Mouse (Mus musculus): Measurements from ENCODE around the gene Tuba1b. TPM values are rescaled to one million over a fixed set of nuclear protein-coding genes. Genes with fewer than 3 reads are reported as not detected.
"Not testable (repeated sequence)": the region's sequence is repeated elsewhere in the genome, so short reads cannot be mapped to it uniquely, and the experiment has no call there.

Gene Tuba1b
- polyA plus RNA-seq, 1 experiment from 2014 or later, result 2,588 TPM

- Histone ChIP-seq H3K4me3 (peak overlapping the region; percentile 96), H3K27ac (replicated peaks) (peak overlapping the region; percentile 99), H3K36me3 (peaks cover 32% of the 10 kb centered on the region), H3K4me1 (peaks cover 52% of the 10 kb centered on the region)
- WGBS, result 94% methylated on average over 11 of the region's 15 CpGs
- not testable (repeated sequence) for H3K27me3 ChIP-seq (ENCODE audit: low read depth, poor library complexity, severe bottlenecking); DNase-seq (ENCODE audit: low spot score); H3K9me3 ChIP-seq (replicated peaks)
Observed at GRCm38 (mm10) chr15:98951122-98952062, 17.0 kb upstream of the Tuba1b start.

GRCm38 (mm10) chr15:98949607-98949892 is 15.2 kb upstream of the Tuba1b start:
- Histone ChIP-seq H3K4me1 (peaks cover 33% of the 10 kb centered on the region), H3K27me3 (ENCODE audit: low read depth, poor library complexity, severe bottlenecking) (no peaks in the 10 kb centered on the region), H3K27ac (replicated peaks) (no peak overlapping the region), H3K36me3 (peaks cover 40% of the 10 kb centered on the region), H3K9me3 (replicated peaks) (0 out of 2 replicates have a peak, but pooled peaks cover 3% of the 10 kb centered on the region), H3K4me3 (peak overlapping the region; percentile 28)
- DNase-seq (ENCODE audit: low spot score), result peak; percentile 41
- WGBS, result 79% methylated on average over 3 of the region's 3 CpGs

GRCm38 (mm10) chr15:98948857-98949606 is 14.7 kb upstream of the Tuba1b start:
- H3K27me3 ChIP-seq (ENCODE audit: low read depth, poor library complexity, severe bottlenecking), result no peaks in the 10 kb centered on the region
- H3K4me1 ChIP-seq, result peaks cover 28% of the 10 kb centered on the region
- 0 out of 2 replicates have a peak, but pooled peaks cover 3% of the 10 kb centered on the region for H3K9me3 ChIP-seq (replicated peaks)
- WGBS, result 81% methylated on average over 6 of the region's 6 CpGs
- no peak for DNase-seq (ENCODE audit: low spot score)
- H3K27ac ChIP-seq (replicated peaks), result no peak overlapping the region
- peak overlapping the region; percentile 28 for H3K4me3 ChIP-seq
- peaks cover 42% of the 10 kb centered on the region for H3K36me3 ChIP-seq

GRCm38 (mm10) chr15:98948382-98948781 is 14.0 kb upstream of the Tuba1b start:
- no peak for DNase-seq (ENCODE audit: low spot score)
- no peaks in the 10 kb centered on the region for H3K27me3 ChIP-seq (ENCODE audit: low read depth, poor library complexity, severe bottlenecking)
- H3K4me1 ChIP-seq, result peaks cover 23% of the 10 kb centered on the region
- H3K27ac ChIP-seq (replicated peaks), result no peak overlapping the region
- 0 out of 2 replicates have a peak, but pooled peaks cover 3% of the 10 kb centered on the region for H3K9me3 ChIP-seq (replicated peaks)
- no peak overlapping the region for H3K4me3 ChIP-seq
- peaks cover 42% of the 10 kb centered on the region for H3K36me3 ChIP-seq

GRCm38 (mm10) chr15:98947884-98948283 is 13.5 kb upstream of the Tuba1b start:
- WGBS, result 51% methylated on average over 3 of the region's 3 CpGs
- DNase-seq (ENCODE audit: low spot score), result no peak
- Histone ChIP-seq H3K9me3 (replicated peaks) (0 out of 2 replicates have a peak, but pooled peaks cover 3% of the 10 kb centered on the region), H3K36me3 (peaks cover 42% of the 10 kb centered on the region), H3K4me1 (peaks cover 23% of the 10 kb centered on the region), H3K27ac (replicated peaks) (no peak overlapping the region), H3K4me3 (no peak overlapping the region), H3K27me3 (ENCODE audit: low read depth, poor library complexity, severe bottlenecking) (no peaks in the 10 kb centered on the region)

- H3K27ac ChIP-seq (replicated peaks), result no peak overlapping the region
- DNase-seq (ENCODE audit: low spot score), result no peak
- 80% methylated on average over 4 of the region's 4 CpGs for WGBS
- H3K4me1 ChIP-seq, result peaks cover 9% of the 10 kb centered on the region
- peaks cover 13% of the 10 kb centered on the region for H3K36me3 ChIP-seq
- H3K9me3 ChIP-seq (replicated peaks), result 0 out of 2 replicates have a peak, but pooled peaks cover 3% of the 10 kb centered on the region
- H3K27me3 ChIP-seq (ENCODE audit: low read depth, poor library complexity, severe bottlenecking), result no peaks in the 10 kb centered on the region
- H3K4me3 ChIP-seq, result no peak overlapping the region
Observed at GRCm38 (mm10) chr15:98943133-98943532, 8.8 kb upstream of the Tuba1b start.

GRCm38 (mm10) chr15:98942081-98942480 is 7.7 kb upstream of the Tuba1b start:
- no peak for DNase-seq (ENCODE audit: low spot score)

GRCm38 (mm10) chr15:98941539-98941938 is 7.2 kb upstream of the Tuba1b start:
- Histone ChIP-seq H3K9me3 (replicated peaks) (0 out of 2 replicates have a peak, but pooled peaks cover 3% of the 10 kb centered on the region), H3K36me3 (peaks cover 10% of the 10 kb centered on the region), H3K4me3 (no peak overlapping the region), H3K27ac (replicated peaks) (no peak overlapping the region), H3K4me1 (peaks cover 9% of the 10 kb centered on the region), H3K27me3 (ENCODE audit: low read depth, poor library complexity, severe bottlenecking) (no peaks in the 10 kb centered on the region)
- WGBS, result 96% methylated on average over 2 of the region's 2 CpGs
- no peak for DNase-seq (ENCODE audit: low spot score)

More at GRCm38 (mm10) chr15:98942081-98942480, 7.7 kb upstream of the Tuba1b start:
- 91% methylated on average over 4 of the region's 4 CpGs for WGBS
- peaks cover 8% of the 10 kb centered on the region for H3K4me1 ChIP-seq
- H3K36me3 ChIP-seq, result peaks cover 11% of the 10 kb centered on the region
- no peak overlapping the region for H3K4me3 ChIP-seq
- no peak overlapping the region for H3K27ac ChIP-seq (replicated peaks)
- H3K9me3 ChIP-seq (replicated peaks), result 0 out of 2 replicates have a peak, but pooled peaks cover 3% of the 10 kb centered on the region
- no peaks in the 10 kb centered on the region for H3K27me3 ChIP-seq (ENCODE audit: low read depth, poor library complexity, severe bottlenecking)

GRCm38 (mm10) chr15:98940816-98941215 is 6.5 kb upstream of the Tuba1b start:
- no peak overlapping the region for H3K27ac ChIP-seq (replicated peaks)
- DNase-seq (ENCODE audit: low spot score), result no peak
- H3K27me3 ChIP-seq (ENCODE audit: low read depth, poor library complexity, severe bottlenecking), result no peaks in the 10 kb centered on the region
- peaks cover 12% of the 10 kb centered on the region for H3K4me1 ChIP-seq
- no peak overlapping the region for H3K4me3 ChIP-seq
- H3K9me3 ChIP-seq (replicated peaks), result 0 out of 2 replicates have a peak, but pooled peaks cover 3% of the 10 kb centered on the region
- H3K36me3 ChIP-seq, result peaks cover 10% of the 10 kb centered on the region
- 75% methylated on average over 10 of the region's 10 CpGs for WGBS

GRCm38 (mm10) chr15:98933833-98934216 is 540 bp downstream of the Tuba1b start:
- Histone ChIP-seq H3K36me3 (peaks cover 25% of the 10 kb centered on the region), H3K9me3 (replicated peaks) (no peaks in the 10 kb centered on the region), H3K4me1 (peaks cover 35% of the 10 kb centered on the region), H3K27me3 (ENCODE audit: low read depth, poor library complexity, severe bottlenecking) (no peaks in the 10 kb centered on the region), H3K4me3 (peak overlapping the region; percentile 90), H3K27ac (replicated peaks) (peak overlapping the region; percentile 99)
- DNase-seq (ENCODE audit: low spot score), result peak; percentile 96
- WGBS, result under 1% methylated on average over 35 of the region's 35 CpGs

- WGBS, result 23% methylated on average over 8 of the region's 9 CpGs
- Histone ChIP-seq H3K36me3 (peaks cover 25% of the 10 kb centered on the region), H3K27ac (replicated peaks) (peak overlapping the region; percentile 99), H3K4me1 (peaks cover 40% of the 10 kb centered on the region), H3K4me3 (peak overlapping the region; percentile 90)
- DNase-seq (ENCODE audit: low spot score); H3K27me3 ChIP-seq (ENCODE audit: low read depth, poor library complexity, severe bottlenecking); H3K9me3 ChIP-seq (replicated peaks): not testable (repeated sequence)
Observed at GRCm38 (mm10) chr15:98933004-98933671, 1.2 kb downstream of the Tuba1b start.

- no peaks in the 10 kb centered on the region for H3K27me3 ChIP-seq (ENCODE audit: low read depth, poor library complexity, severe bottlenecking)
- no peaks in the 10 kb centered on the region for H3K9me3 ChIP-seq (replicated peaks)
- 0 out of 2 replicates have a peak overlapping the region, but pooled peaks have one; percentile 16 for H3K4me3 ChIP-seq
- H3K36me3 ChIP-seq, result peaks cover 28% of the 10 kb centered on the region
- no peak overlapping the region for H3K27ac ChIP-seq (replicated peaks)
- peaks cover 35% of the 10 kb centered on the region for H3K4me1 ChIP-seq
- no peak for DNase-seq (ENCODE audit: low spot score)
- WGBS, result 81% methylated on average over 3 of the region's 3 CpGs
Observed at GRCm38 (mm10) chr15:98930998-98931397, 3.4 kb downstream of the Tuba1b start.

All from midbrain, embryonic 10.5 days (tissue).